Mouse (Mus musculus): Measurements from ENCODE around the gene Dera.
A peak's percentile ranks its signal among the peaks of the same experiment; 100 is the strongest.

Gene Dera

GRCm38 (mm10) chr6:137807296-137807695, 53.0 kb downstream of the Dera start:
- DNase-seq = no peak

- DNase-seq = no peak
Observed at GRCm38 (mm10) chr6:137808706-137809105, 54.4 kb downstream of the Dera start.

- DNase-seq = no peak
Observed at GRCm38 (mm10) chr6:137810136-137810535, 55.8 kb downstream of the Dera start.

- DNase-seq = no peak
Observed at GRCm38 (mm10) chr6:137814006-137814405, 59.7 kb downstream of the Dera start.

GRCm38 (mm10) chr6:137816508-137816907, 62.2 kb downstream of the Dera start:
- no peak for DNase-seq

GRCm38 (mm10) chr6:137822550-137822949, 68.2 kb downstream of the Dera start:
- DNase-seq = no peak

- DNase-seq = no peak
Observed at GRCm38 (mm10) chr6:137824046-137825021, 70.0 kb downstream of the Dera start.

GRCm38 (mm10) chr6:137825022-137825613, 70.8 kb downstream of the Dera start:
- DNase-seq = no peak

GRCm38 (mm10) chr6:137829056-137829776, 74.9 kb downstream of the Dera start:
- DNase-seq = no peak

- no peak for DNase-seq
Observed at GRCm38 (mm10) chr6:137836799-137837198, 82.5 kb downstream of the Dera start.

GRCm38 (mm10) chr6:137843337-137843736, 89.0 kb downstream of the Dera start:
- DNase-seq = no peak

GRCm38 (mm10) chr6:137857198-137858194, 103.2 kb downstream of the Dera start:
- DNase-seq = no peak

- no peak for DNase-seq
Observed at GRCm38 (mm10) chr6:137869903-137870580, 115.7 kb downstream of the Dera start.

GRCm38 (mm10) chr6:137870667-137871066, 116.3 kb downstream of the Dera start:
- DNase-seq = no peak

- peak; percentile 73 for DNase-seq
Observed at GRCm38 (mm10) chr6:137872055-137872735, 117.8 kb downstream of the Dera start.

GRCm38 (mm10) chr6:137874471-137875244, 120.3 kb downstream of the Dera start:
- peak; percentile 13 for DNase-seq

- no peak for DNase-seq
Observed at GRCm38 (mm10) chr6:137885644-137886043, 131.3 kb downstream of the Dera start.

GRCm38 (mm10) chr6:137886210-137886979, 132.0 kb downstream of the Dera start:
- no peak for DNase-seq

- DNase-seq = no peak
Observed at GRCm38 (mm10) chr6:137887258-137887657, 132.9 kb downstream of the Dera start.

Data from kidney, postnatal 10 days (tissue).